Mouse (Mus musculus) adrenal gland, postnatal 25 days (tissue): ENCODE data around the gene Syt17. TPM values are rescaled to one million over a fixed set of nuclear protein-coding genes. Genes with fewer than 3 reads are reported as not detected.

Experiments used
- DNase-seq: peaks from one replicate; pipeline ENCODE4 v3.0.0; 2021; ENCODE audit warnings: mixed read lengths
- long read RNA-seq: library from polyadenylated mRNA; stranded (forward); transcript quantifications from one replicate; pipeline ENCODE4 v2.0.0, GENCODE M21; 2021
- total RNA-seq: library from RNA; stranded (reverse); gene quantifications from 2 replicates; pipeline ENCODE4 v1.2.3, GENCODE M21; 2021

The Syt17 gene
- total RNA-seq: 5.6 and 9.7 TPM in 2 replicates
- long read RNA-seq, partial matches to known transcripts: 1 of 7 reads
- long read RNA-seq, other reads (novel, unspliced or antisense): 1 of 7 reads

DNA sequence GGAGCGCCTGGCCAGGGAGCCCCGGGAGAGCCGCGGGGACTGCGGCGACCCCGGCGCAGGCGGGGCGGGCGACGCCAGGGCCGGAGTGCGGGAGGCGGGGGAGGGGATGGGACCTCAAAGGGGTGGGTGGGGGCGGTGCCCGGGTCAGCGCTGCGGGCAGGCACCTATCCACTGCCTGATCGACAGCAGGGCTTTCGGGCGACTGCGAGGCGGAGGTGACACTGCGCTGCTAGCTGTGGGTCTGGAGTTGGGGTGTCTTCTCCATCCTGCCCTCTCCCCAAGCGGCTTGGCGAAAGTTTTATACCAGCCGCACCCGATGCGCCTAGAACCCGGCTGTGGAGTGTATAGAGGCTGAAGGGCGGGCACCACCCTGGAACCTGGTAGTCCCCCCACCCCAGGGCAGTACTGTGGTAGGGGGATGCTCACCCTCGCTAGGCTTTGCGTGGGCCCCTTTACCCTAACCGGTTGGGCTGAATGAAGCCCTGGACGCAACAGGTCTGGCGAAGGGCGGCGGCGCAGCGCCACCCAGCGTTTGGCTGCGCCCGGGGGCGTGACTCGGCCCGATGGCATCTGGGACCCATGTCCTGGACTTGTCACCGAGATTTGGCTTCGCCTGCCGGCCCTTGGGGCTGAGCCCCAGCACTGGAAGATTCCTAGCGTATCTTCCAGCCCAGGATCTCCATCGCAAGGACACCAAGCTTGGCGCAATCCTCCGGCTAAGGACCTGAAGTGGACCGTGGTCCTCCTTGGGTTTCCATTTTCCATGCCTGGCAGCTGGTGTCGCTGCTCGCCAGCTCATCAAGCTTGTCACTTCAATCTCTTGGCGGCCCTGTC, at the start of gene Syt17:
Gene Syt17, minus strand, starts transcription at position 89 of the 834 bp plus-strand sequence.
- peak; percentile 75 for DNase-seq

DNA sequence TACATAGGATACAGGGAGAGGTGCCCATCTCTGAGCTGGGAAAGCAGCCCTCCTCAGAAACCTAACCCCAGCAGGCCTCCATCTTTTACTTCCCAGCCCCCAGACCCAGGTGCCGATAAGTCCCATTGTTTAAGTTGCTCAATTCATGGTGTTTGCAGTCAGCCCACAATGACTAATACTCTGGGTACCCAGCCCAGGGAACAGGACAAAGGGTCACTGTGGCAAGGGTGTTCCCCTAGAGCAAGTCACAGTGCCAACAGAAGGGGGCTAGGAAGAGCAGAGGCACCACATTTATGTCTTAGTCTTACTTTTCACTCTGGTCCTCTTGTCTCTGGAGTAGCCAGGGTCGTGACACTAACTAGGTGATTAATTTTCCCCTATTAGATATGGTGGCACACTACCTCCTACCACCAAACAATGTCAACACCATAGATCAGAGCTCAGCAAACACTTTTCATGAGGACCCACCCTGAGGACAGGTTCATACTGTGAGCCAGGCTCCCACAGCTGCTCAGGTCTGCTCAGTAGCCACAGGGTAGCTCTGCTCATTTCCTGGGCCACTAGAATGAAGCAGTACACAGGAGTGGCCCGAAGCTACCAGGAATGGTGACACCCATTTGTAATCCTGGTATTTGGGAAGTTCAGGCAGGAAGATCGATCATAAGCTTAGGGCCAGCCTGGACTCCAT, 47.0 kb upstream of the Syt17 start:
- DNase-seq: no peak

DNA sequence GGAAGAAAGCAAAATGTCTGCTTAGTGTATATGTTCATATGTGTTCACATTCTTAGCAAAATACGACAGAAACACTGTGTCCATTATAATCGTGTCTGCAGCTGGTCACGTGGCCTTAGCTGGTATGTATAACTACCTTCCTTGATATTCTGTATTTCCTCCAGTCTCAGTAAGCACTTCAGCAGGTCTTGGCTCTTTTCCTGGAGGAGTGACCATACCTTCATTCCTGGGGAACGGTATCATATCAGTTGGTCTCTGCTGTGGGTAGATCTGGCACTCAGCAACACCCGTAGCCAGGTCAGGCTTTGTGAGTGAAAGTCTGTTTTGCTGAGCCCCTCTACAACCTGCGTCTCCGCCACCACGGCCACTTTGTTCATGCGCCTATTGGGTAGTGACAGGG, 45.9 kb upstream of the Syt17 start:
- no peak for DNase-seq

DNA sequence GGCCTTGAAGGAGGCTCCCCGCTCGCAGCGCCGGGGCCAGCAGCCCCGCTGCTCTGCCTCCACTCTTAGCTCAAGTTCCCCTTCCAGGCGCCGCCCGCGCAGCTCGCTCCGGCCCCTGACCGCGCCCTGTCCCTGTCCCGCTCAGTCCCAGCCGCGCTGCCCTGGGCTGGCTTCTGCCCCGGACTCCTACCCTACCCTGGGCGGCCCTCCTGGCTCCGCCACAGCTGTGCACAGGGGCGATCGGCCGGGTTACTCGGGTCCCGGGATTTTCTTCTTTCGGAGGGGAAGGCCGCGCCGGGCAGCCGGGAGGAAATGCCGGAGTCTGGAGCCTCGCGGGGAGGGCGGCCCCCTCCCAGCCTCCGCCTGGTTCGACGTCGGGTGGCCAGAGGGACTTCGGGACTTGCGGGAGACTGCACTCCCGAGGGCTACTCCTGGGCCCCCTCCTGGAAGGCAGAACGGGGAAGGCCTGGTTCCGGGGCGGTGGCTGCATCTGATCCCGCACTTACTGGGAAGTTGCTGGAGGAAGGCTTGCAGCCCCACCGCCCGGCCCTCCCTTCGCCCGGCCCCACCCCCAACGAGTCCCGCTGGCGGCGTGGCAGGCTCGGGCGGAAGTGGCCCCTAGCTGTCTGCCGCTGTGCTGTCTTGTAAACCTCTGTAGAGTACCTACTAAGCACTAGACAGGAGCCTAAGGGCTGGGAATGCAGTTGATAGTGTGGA, 43.6 kb upstream of the Syt17 start, which contains the start of gene Itpripl2:
Gene Itpripl2, minus strand, starts transcription at position 545 of the 717 bp plus-strand sequence.
- DNase-seq: peak; percentile 84

DNA sequence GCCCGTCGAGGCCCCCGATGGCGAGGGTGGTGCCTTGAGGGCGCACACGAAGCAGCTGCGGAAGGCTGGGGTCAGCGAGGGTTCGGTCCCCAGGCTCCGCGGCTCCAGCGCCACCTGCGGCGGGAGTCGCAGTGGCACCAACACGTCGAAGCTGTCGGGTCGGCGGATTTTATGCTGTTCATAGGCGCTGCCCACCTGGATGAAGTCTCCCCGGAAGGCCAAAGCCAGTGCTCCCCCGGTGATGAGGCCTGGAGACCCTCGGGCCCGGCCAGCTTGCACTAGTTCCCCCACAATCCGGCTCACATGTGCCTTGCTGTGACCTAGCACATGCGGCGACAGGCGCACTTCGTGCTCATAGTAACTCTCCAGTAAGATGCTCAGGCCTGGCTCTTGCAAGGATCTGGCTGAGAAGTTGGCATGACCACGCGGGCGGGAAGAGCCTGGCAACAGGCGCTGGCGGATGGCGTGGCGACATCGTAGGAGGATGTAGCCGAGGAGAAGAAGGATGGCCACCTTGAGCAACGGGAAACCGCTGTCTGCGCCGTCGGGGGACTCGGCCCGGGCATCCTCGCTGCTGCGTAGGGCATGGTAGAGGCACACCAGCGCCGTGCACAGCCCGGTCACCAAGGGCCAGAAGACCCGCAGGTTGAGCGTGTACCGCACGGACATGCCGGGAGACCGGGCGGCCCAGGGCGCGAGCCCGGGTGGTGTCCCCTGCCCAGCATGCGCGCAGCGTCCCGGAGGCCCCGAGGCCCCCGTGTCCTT, 42.8 kb upstream of the Syt17 start:
- peak; percentile 33 for DNase-seq

DNA sequence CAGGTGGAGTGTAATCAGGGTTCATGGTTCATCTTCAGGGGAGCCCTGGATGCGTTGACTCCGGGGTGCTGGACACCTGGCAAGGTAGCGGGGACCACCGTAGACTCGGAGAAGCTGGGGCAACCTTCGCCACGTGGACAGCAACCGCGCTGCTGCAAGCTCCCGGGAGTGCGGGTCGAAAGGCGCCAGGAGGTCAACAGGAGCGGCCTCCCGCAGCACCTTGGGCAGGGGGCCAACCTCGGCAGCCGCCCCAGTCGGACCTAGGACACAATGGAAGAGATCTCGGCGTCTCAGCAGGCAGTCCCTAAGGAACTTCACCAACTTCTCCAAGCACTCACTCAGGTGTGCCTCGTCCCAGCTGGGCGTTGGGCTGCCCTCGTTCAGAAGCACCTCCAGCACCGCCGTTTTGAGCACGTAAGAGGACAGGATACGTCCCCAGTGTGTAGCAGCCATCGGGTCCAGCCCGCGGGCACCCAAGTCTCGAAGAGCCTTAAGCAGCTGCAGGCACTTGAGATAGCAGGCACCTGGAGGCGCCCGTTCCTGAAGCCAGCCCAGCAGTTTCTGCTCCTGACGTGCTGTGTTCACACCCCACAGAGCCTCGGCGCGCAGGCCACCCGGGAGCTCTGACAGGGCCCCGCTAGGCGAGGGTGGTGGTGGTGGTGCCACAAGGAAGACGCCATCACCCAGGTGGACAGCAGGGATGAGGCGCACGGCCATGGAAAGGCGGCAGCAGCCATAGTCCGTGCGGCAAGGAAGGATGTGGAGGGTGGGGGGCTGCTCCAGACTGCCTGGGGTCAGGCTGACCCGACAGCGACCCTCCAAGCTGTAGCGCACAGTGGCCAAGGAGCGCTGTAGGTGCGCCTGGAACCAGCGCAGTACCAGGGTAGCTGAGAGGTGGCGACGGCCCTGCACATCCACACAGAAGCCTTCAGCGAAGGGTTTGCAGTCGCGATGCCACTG, 42.0 kb upstream of the Syt17 start:
- no peak for DNase-seq

DNA sequence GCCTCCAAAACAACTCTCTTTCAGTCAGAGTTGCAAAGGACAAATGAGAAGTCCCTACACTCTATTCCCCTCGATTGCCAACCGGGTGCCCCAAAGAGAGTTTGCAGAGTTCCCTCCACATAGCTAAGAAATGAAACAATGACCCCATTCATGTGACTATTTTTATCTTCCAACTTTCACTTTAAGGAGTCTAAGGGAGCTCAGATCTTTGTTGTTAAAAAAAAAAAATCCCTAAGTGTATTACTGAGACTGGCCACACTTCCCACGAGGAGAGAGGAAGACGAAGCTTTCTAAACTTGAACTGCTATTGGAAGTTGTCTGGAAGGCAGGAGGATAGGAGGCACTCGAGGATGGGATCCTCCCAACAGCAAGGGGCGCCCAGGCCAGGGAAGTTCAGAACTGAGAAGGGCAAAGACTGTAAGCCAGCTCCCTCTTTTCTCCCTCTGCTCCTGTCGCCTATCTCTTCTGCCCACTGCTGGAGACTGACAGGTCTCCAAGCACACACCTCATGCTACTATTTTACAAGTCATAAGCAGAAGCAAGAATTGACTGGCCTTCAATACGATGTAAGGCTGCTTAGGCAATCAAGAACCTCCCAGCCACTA, 40.1 kb upstream of the Syt17 start:
- no peak for DNase-seq

DNA sequence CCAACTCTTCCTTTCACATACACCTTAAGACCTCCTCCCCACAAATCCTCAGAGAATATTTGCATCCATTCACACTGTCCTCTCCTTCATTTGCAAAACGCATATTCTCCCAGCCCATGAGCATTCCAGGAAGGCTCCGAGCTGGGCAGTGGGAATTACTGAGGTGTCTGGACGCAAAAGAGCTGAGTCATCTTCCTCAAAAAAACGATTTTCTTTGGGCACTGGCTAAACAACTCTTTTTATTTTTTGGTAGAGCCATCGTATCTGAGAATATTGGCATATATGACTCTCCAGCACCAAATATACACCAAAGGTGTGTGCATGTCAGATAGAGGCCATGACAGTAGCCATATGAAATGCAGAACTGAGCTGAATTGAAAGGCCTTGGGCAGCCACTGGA, 38.9 kb upstream of the Syt17 start:
- no peak for DNase-seq

DNA sequence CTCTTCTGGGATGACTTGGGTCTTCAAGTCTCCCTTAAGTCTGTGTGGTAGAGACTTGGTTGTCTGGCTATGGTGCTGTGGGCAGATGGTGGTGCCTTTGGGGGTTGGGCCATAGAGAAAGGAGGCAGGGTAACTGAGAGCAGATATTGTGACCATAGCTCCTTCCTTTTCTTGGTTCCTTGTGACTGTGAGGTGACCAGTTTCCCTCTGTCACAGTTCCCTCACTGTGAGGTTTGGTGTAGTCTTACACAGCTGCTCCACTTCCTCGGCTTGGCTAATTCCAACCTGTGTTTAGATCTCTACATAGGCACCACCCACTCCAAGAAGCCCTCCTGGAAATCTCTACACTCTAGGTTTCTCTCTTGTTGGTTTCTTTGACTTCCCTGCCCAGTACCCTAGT, 36.0 kb upstream of the Syt17 start:
- no peak for DNase-seq

DNA sequence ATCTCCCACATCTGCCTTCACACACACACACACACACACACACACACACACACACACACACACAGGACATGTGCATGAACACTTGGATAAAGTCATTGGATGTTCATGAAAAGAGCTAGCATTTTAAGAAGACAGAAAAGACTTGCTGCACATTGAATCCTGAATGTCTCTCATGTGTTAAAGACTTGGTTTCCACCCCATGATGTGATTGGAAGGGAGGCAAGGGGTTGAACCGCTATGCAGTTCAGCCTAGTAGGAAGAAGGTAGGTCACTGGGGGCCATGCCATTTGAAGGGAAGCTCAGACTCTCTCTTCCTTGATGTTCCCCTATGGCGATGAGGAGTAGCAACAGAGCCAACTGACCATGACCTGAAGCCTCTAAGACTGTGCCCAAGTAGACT, 34.0 kb upstream of the Syt17 start:
- DNase-seq: no peak

DNA sequence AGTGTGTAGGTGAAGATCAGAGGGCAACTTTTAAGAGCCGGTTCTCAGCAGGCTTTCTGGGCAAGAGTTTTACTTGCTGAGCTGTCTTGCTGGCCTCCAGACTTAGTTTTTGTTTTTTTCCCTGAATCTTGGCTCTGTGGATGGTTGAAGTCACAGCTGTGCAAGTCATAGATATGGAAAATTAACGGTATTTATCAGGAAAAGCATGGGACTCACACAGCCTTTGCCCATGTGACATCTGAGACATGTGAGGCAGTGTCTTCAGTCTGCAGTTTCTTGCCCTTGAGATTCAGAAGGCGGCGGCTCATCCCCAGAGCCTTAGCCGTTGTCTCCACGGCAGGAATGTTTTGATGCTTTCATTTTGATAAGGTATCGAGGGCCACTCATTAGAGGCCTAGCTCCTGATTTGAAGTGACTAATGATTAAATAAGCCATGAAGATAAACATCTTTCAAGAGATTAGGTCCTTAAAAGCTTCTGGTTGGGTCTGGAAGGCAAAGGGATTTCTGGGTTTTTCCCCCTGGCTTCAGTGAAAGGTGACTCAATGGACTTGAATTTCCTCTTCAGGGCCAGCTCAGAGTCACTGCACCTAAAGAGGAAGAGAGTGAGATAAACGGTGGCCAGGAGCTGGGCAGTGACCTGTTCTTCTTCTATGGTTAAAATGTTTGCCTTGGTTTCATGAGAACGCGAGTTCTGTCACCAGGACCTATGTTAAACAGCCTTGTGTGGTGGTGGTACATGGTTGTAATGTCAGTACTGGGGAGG, 33.2 kb upstream of the Syt17 start:
- no peak for DNase-seq

DNA sequence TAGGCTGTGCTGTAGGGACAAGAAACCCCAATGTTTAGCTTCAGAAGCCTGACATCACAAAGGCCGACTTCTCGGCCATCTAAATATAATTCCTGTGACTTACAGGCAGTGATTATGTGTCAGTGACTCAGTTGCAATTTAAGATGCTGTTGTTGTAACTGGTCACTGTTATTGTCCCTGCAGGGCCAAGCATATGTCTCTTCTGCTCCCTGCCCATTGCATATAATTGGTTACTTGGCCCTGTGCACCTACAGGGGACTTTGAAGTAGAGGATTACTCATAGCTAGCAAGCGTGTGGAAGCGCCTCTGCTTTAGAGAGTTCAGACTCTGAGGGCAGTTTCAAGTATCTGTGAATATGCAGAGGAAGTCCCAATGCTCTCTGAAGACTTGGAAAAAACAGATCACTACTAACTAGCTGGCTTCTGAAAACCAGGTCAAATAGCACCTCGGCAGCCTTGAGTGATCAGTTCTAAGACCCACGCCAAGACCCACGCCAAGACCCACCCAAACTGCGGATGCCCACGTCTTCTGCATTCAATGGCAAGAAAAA, 32.2 kb upstream of the Syt17 start:
- DNase-seq: no peak

DNA sequence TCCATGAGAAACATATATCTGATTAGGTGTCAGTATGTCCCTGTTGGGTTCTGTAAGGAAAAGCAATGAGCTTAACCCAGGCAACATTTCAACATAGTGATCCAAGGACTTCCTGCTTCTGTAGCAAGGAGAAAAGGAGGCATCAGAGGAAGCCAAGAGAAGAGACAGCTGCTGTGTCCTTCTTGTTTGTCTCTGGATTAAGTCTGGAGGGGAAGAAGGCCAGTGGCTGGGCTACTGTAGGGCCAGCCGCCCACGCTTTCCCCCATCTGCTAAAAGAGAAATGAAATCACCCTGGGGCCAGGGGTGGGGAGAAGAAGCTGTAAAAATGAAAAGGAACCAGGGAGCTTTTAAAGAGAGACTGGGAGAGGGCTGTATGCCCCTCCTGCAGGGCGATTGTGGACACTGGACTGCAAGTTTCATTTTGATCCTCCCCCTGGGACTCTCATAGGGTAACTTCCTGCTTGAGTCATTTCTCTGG, 30.9 kb upstream of the Syt17 start:
- DNase-seq: no peak

DNA sequence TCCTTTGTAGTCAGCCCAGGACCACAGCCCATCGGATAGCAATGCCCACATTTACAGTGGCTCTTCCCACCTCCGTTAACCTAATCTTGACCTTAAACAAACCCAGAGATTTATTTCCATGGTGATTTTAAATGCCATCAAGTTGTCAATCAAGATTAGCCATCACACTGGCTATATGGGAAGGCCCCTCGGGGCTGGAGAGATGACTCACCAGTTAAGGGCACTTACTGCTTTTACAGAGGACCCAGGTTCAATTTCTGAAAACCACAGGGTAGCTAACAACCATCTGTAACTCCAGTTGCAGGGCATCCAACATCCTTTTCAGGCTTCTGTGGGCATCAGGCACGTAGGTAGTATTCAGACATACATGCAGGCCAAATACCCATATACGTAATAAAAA, 28.4 kb upstream of the Syt17 start:
- DNase-seq: no peak

DNA sequence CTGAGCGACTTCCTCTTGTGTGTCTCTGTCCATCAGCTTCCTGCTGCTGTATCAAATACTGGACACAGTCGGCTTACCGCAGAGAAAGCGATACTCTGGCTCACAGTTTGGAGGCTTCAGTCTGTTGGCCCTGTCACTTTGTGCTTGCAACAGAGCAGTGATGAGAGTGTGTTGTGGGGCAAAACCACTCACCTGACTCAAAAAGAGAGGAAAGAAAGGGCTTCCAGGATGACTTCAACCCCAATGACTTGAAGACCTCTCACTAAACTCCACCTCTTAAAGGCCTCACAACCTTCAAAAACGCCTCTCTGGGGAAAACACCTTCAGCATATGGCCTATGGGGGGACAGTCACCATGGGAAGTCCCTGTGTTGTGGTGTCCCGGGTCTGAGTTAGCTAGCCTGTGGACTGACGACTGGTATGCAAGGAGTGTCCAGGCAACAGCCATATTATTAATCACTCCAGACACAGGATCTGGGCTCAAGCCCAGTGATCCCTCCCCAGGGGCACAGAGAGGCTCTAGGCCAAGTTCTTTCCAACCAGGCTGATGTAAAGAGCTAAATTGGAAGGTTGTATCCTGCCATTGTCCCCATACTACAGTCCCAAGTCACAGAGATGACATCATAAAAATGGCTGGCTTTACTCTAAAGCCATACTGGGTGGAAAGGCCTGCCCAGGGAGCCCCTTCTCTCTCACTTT, 27.1 kb upstream of the Syt17 start:
- no peak for DNase-seq

DNA sequence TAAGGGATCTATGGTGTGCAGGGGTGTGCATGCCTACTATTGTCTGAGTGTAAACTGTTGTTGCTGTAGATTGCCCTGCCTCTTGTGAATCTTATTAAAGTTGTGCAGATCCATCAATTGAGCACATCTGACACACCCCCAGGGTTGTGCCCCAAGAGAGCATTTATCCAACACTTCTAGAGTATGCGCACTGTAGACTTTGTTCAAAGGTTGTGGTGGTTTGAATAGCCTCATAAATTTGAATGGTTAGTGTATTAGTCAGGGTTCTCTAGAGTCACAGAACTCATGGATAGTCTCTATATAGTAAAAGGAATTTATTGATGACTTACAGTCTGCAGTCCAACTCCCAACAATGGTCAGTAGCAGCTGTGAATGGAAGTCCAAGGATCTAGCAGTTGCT, 24.9 kb upstream of the Syt17 start:
- DNase-seq: no peak

DNA sequence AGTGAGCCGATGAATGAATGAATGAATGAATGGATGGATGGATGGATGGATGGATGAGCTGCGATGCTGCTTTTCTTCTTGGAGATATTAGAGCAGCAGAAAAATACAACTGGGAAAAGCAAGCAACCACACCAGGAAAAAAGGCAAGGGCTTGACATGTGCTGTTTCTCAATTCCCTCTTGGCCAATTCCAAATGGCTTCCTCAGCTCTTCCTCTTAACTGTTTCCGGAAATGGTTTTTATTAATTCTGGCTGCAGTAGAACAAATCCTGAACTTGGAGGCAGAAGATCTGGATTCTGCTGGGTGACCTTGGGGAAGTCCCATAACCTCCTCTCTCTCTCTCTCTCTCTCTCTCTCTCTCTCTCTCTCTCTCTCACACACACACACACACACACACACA, 20.0 kb upstream of the Syt17 start:
- no peak for DNase-seq

DNA sequence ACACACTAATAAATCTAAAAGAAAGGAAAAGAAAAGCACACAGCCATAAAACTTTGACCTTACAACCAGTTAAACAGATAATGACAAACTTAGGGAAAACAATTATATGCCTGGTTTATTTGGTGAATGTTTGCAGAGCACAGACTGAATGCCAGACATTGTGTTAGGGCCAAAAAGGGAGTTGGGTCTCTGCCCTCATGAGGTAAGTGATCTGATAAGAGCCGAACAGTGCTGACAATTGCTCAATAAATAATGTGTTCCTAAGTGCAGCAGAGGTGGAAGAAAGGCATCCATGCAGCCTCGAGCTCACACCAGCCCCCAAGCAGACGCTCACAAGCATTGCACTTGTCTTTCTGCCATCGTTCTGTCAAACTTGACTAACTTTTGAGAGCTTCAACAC, 16.4 kb upstream of the Syt17 start:
- no peak for DNase-seq
